Mouse (Mus musculus) G1E (cell line): ENCODE measurements around the gene Srp54b. TPM values are rescaled to one million over a fixed set of nuclear protein-coding genes. Genes with fewer than 3 reads are reported as not detected.
"Not testable (repeated sequence)": the region's sequence is repeated elsewhere in the genome, so short reads cannot be mapped to it uniquely, and the experiment has no call there.

ENCODE experiments used
- ATAC-seq: 2 replicates; pipeline ENCODE4 v1.8.0; 2016; ENCODE audit warnings: mild to moderate bottlenecking; ENCODE audit not compliant: insufficient number of reproducible peaks, poor library complexity, low FRiP score, severe bottlenecking; ENCODE audit errors: extremely low read depth
- DNase-seq: peaks from one replicate; pipeline ENCODE4 v3.0.0; 2012; ENCODE audit warnings: low spot score
- H3K27me3 ChIP-seq: 2 replicates; pipeline ENCODE4 v1.6.1; 2012; ENCODE audit warnings: mild to moderate bottlenecking, low read length, inconsistent platforms; ENCODE audit not compliant: insufficient read depth
- H3K36me3 ChIP-seq: replicated peaks from 2 replicates; pipeline ENCODE3; 2012; ENCODE audit warnings: mild to moderate bottlenecking, inconsistent platforms
- H3K4me1 ChIP-seq: 2 replicates; pipeline ENCODE4 v1.6.1; 2012; ENCODE audit warnings: low read depth, low read length, inconsistent platforms, mixed read lengths; ENCODE audit not compliant: insufficient read depth
- H3K4me3 ChIP-seq: 2 replicates; pipeline ENCODE4 v1.5.1; 2012; ENCODE audit warnings: low read depth, mild to moderate bottlenecking, inconsistent platforms, low read length, moderate library complexity, mixed read lengths
- H3K9me3 ChIP-seq: replicated peaks from 2 replicates; pipeline ENCODE4 v1.6.1; 2012; ENCODE audit warnings: inconsistent platforms
- polyA plus RNA-seq: library from polyadenylated mRNA; stranded (reverse); fragments of >175 nt; gene quantifications from 2 replicates; pipeline ENCODE4 v1.2.3, GENCODE M21; 2012
- total RNA-seq, 2 experiments: library from RNA; stranded (forward) in 1 of 2; stranded (reverse) in 1 of 2; fragments of 200-1000 nt in 1 of 2; fragments of >200 nt in 1 of 2; fragmentation: Nextera tagmentation in 1 of 2; gene quantifications; 2 replicates each; pipeline ENCODE4 v1.2.3; 2014 to 2017

The Srp54b gene
- total RNA-seq (2014; fragmentation: Nextera tagmentation): 128 and 152 TPM in 2 replicates
- 217 and 252 TPM in 2 replicates for total RNA-seq (2017)
- 133 and 152 TPM in 2 replicates for polyA plus RNA-seq

GRCm38 (mm10) chr12:55154559-55155448 is at the start of gene Srp54b:
Srp54b (plus strand) TSS chr12:55155104.
- ATAC-seq: peak; percentile 95
- H3K4me1 ChIP-seq, DNase-seq, H3K4me3 ChIP-seq, H3K27me3 ChIP-seq, H3K36me3 ChIP-seq, H3K9me3 ChIP-seq: not testable (repeated sequence)

- not testable (repeated sequence) for H3K9me3 ChIP-seq, H3K36me3 ChIP-seq
- peak; percentile 58 for ATAC-seq
These were observed 42.3 kb upstream of the Srp54b start for GRCm38 (mm10) chr12:55112616-55113015.

GRCm38 (mm10) chr12:55124242-55124641 is 30.7 kb upstream of the Srp54b start, which contains the start of gene Fam177a:
Fam177a (plus strand) TSS chr12:55124469.
- not testable (repeated sequence) for H3K4me1 ChIP-seq, H3K27me3 ChIP-seq, H3K4me3 ChIP-seq, DNase-seq, H3K36me3 ChIP-seq, H3K9me3 ChIP-seq
- ATAC-seq: peak; percentile 80

More at GRCm38 (mm10) chr12:55112616-55113015, 42.3 kb upstream of the Srp54b start:
- not testable (repeated sequence) for H3K27me3 ChIP-seq, DNase-seq, H3K4me1 ChIP-seq, H3K4me3 ChIP-seq

- peak; percentile 61 for ATAC-seq
- H3K36me3 ChIP-seq, H3K4me3 ChIP-seq, DNase-seq, H3K9me3 ChIP-seq, H3K27me3 ChIP-seq, H3K4me1 ChIP-seq: not testable (repeated sequence)
These were observed 30.2 kb upstream of the Srp54b start for GRCm38 (mm10) chr12:55124731-55125130.

GRCm38 (mm10) chr12:55135540-55135939 is 19.4 kb upstream of the Srp54b start:
- not testable (repeated sequence) for H3K36me3 ChIP-seq, H3K27me3 ChIP-seq, ATAC-seq, H3K4me3 ChIP-seq, H3K9me3 ChIP-seq, H3K4me1 ChIP-seq, DNase-seq

- H3K36me3 ChIP-seq, DNase-seq, H3K4me1 ChIP-seq, H3K9me3 ChIP-seq, ATAC-seq, H3K27me3 ChIP-seq, H3K4me3 ChIP-seq: not testable (repeated sequence)
These were observed 17.0 kb upstream of the Srp54b start for GRCm38 (mm10) chr12:55137859-55138258.

GRCm38 (mm10) chr12:55155449-55155783 is 512 bp downstream of the Srp54b start:
- H3K27me3 ChIP-seq, H3K4me3 ChIP-seq, H3K9me3 ChIP-seq, DNase-seq, H3K4me1 ChIP-seq, H3K36me3 ChIP-seq: not testable (repeated sequence)
- ATAC-seq: 0 out of 2 replicates have a peak, but pooled peaks have one; percentile 0

- not testable (repeated sequence) for DNase-seq, H3K4me1 ChIP-seq, H3K27me3 ChIP-seq, H3K9me3 ChIP-seq, H3K36me3 ChIP-seq, ATAC-seq, H3K4me3 ChIP-seq
These were observed 12.2 kb downstream of the Srp54b start for GRCm38 (mm10) chr12:55167034-55167557.

- not testable (repeated sequence) for H3K36me3 ChIP-seq, H3K27me3 ChIP-seq, H3K9me3 ChIP-seq, H3K4me3 ChIP-seq, DNase-seq, H3K4me1 ChIP-seq
- peak; percentile 71 for ATAC-seq
These were observed 32.8 kb downstream of the Srp54b start for GRCm38 (mm10) chr12:55187686-55188085.

- not testable (repeated sequence) for H3K4me3 ChIP-seq, H3K27me3 ChIP-seq, H3K4me1 ChIP-seq, ATAC-seq, H3K9me3 ChIP-seq, DNase-seq, H3K36me3 ChIP-seq
These were observed 34.2 kb downstream of the Srp54b start for GRCm38 (mm10) chr12:55189127-55189526.

- H3K9me3 ChIP-seq, H3K27me3 ChIP-seq: not testable (repeated sequence)
- ATAC-seq: peak; percentile 81
These were observed 44.4 kb downstream of the Srp54b start, which contains the start of gene 1700047I17Rik2 for GRCm38 (mm10) chr12:55199306-55199705. 1700047I17Rik2 (plus strand) TSS chr12:55199592.

GRCm38 (mm10) chr12:55199799-55200198 is 44.9 kb downstream of the Srp54b start:
- not testable (repeated sequence) for H3K9me3 ChIP-seq, H3K4me3 ChIP-seq, H3K4me1 ChIP-seq, DNase-seq, H3K36me3 ChIP-seq, H3K27me3 ChIP-seq
- peak; percentile 59 for ATAC-seq

More at GRCm38 (mm10) chr12:55199306-55199705, 44.4 kb downstream of the Srp54b start, which contains the start of gene 1700047I17Rik2:
- H3K36me3 ChIP-seq, DNase-seq, H3K4me1 ChIP-seq, H3K4me3 ChIP-seq: not testable (repeated sequence)
